Mouse (Mus musculus) megakaryocyte, embryonic 14.5 days (primary cell): ENCODE results near the gene Nxf1. TPM values are rescaled to one million over a fixed set of nuclear protein-coding genes. Genes with fewer than 3 reads are reported as not detected.

Experiments used
- H3K27me3 ChIP-seq: replicated peaks from 2 replicates; pipeline ENCODE3; 2012; ENCODE audit warnings: inconsistent platforms
- H3K36me3 ChIP-seq: replicated peaks from 2 replicates; pipeline ENCODE3; 2012; ENCODE audit warnings: low read length, inconsistent platforms, mixed read lengths
- H3K4me1 ChIP-seq: 2 replicates; pipeline ENCODE4 v1.6.1; 2012; ENCODE audit warnings: inconsistent platforms
- H3K4me3 ChIP-seq: replicated peaks from 2 replicates; pipeline ENCODE3; 2012; ENCODE audit warnings: moderate library complexity, mild to moderate bottlenecking, inconsistent platforms
- H3K9me3 ChIP-seq: 2 replicates; pipeline ENCODE4 v1.6.1; 2012; ENCODE audit warnings: inconsistent platforms
- FLI1 ChIP-seq: IDR thresholded peaks from 2 replicates; pipeline ENCODE4 v1.6.1; 2012; ENCODE audit warnings: low read length, inconsistent platforms, mixed read lengths
- GATA1 ChIP-seq: IDR thresholded peaks from 3 replicates; pipeline ENCODE4 v1.6.1; 2012; ENCODE audit warnings: mixed read lengths, low read length, inconsistent platforms, borderline replicate concordance
- polyA plus RNA-seq: library from polyadenylated mRNA; stranded (reverse); fragments of >175 nt; gene quantifications from 2 replicates; pipeline ENCODE4 v1.2.3, GENCODE M21; 2012; ENCODE audit warnings: low replicate concordance; ENCODE audit not compliant: insufficient read depth

Nxf1 gene
- polyA plus RNA-seq, 1 experiment: 13.3 TPM

DNA sequence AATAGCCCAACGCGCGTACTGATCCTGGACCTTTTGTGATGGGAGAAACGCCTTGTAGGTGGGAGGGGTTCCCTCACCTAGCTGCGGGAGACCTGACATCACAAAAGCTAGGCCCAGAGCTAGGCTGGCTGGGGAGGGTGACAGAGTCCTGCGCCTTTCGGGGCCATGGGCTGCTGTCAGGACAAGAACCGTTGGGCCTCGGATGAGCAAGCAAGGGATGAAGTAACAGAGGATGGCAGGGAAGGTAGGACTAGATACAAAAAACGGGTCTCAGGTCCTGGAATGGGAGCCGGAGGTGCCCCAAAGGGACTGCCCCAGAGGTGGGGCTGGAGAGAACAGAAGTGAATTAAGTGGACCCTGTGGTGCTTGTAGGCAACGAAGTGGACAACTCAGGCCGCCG is 16.3 kb upstream of the Nxf1 start, which contains the start of gene 1700092M07Rik:
Gene 1700092M07Rik, plus strand, starts transcription at position 116 of the 400 bp plus-strand sequence.
- Histone ChIP-seq H3K4me1 (peaks cover 49% of the 10 kb centered on the region), H3K27me3 (no peaks in the 10 kb centered on the region), H3K4me3 (peak within 1 kb of the TSS; percentile 99), H3K36me3 (peaks cover 70% of the 10 kb centered on the region), H3K9me3 (no peaks in the 10 kb centered on the region)
- TF ChIP-seq FLI1: no peak
- no peak for TF ChIP-seq GATA1

DNA sequence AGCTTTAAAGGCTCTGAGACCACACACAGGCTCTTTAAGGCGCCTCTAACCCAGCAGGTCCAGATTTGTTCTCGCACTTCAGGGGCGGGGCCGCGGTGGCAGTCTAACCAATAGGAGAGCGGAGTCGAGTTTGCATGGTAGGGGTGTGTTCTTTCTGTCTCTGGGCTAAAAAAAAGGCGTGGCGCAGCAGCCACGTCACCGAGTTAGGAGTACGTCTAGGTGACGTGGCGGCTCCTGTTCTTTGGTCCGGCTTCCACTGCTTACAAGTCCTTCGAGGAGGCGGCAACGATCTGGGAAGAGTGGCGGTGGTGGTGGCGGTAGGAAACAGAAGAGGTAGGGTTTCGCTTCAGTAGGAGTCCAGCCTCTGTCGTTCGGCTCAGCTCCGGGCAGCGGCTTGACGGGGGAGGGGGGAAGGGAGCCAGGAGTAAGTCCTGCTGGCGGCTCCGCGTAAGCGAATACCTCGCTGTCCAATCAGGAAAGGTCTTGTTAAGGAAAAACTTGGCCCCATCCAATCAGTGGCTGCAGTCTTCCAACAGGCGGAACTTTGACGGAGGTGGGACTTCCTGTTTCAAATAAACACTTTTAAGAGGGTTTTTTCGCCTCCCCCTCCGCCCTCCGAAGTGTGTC is 15.5 kb upstream of the Nxf1 start, which contains the start of gene Stx5a:
Gene Stx5a, plus strand, starts transcription at position 171 of the 627 bp plus-strand sequence.
- peaks cover 46% of the 10 kb centered on the region for H3K4me1 ChIP-seq

DNA sequence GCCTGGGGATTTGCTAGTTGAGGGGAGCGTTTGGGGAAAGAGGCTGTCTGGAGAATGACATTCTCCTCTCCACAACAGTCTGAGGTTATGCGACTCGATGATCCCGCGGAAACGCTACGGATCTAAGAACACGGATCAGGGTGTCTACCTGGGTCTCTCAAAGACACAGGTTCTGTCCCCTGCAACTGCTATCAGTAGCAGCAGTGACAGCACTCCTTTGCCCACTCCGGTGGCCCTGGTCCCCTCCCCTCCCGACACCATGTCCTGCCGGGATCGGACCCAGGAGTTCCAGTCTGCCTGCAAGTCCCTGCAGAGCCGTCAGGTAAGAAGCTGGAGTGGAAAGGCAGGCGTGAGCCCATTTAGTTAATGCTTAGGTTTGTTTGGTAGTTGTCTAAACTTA is 14.7 kb upstream of the Nxf1 start:
- TF ChIP-seq FLI1 (no peak), GATA1 (no peak)
- peak overlapping the region; percentile 99 for H3K4me3 ChIP-seq
- no peaks in the 10 kb centered on the region for H3K27me3 ChIP-seq
- H3K9me3 ChIP-seq: no peaks in the 10 kb centered on the region
- H3K4me1 ChIP-seq: peaks cover 41% of the 10 kb centered on the region
- peaks cover 82% of the 10 kb centered on the region for H3K36me3 ChIP-seq

More for the DNA sequence above, 15.5 kb upstream of the Nxf1 start, which contains the start of gene Stx5a:
- no peaks in the 10 kb centered on the region for H3K27me3 ChIP-seq
- H3K4me3 ChIP-seq: peak within 1 kb of the TSS; percentile 99
- TF ChIP-seq GATA1 (no peak), FLI1 (no peak)
- peaks cover 77% of the 10 kb centered on the region for H3K36me3 ChIP-seq
- H3K9me3 ChIP-seq: no peaks in the 10 kb centered on the region

DNA sequence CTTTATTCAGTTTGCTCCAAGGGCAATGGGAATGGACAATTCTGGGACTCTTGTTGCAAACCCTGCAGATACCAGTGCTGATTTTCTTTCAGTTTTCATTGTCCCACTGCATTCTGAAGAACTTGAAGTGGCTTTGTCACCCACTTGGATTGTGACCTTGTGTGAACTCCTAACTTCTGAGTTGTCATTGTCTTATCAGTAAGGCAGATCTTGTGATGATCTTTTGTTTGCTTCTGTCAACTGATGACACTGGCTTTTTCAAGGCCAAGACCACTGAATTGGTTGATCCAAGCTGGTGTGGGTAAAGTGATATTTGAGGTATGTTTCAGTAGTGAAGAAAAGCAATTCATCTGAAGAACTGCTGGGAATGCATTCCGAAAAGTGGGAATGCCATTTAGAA is 11.5 kb upstream of the Nxf1 start:
- H3K4me1 ChIP-seq: peaks cover 30% of the 10 kb centered on the region
- TF ChIP-seq GATA1 (peak; percentile 36; the same call in 1 of the 3 replicates), FLI1 (no peak)
- H3K9me3 ChIP-seq: no peaks in the 10 kb centered on the region
- H3K27me3 ChIP-seq: no peaks in the 10 kb centered on the region
- H3K4me3 ChIP-seq: no peak overlapping the region
- peaks cover 82% of the 10 kb centered on the region for H3K36me3 ChIP-seq

DNA sequence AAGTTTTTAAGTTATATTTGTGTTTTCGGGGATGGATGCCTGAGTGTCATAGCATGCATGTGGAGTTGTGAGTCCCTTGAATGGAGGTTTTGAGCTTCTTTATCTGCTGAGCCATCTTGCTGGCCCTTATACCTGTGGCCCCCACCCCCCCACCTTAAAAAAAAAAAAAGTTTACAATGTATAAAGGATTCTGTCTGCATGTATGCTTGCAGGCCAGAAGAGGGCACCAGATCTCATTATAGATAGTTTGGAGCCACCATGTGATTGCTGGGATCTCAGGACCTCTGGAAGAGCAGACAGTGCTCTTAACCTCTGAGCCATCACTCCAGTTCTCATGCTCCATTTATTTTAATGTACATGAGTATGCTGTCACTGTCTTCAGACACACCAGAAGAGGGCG is 9.5 kb upstream of the Nxf1 start:
- H3K27me3 ChIP-seq: no peaks in the 10 kb centered on the region
- H3K36me3 ChIP-seq: peaks cover 95% of the 10 kb centered on the region

DNA sequence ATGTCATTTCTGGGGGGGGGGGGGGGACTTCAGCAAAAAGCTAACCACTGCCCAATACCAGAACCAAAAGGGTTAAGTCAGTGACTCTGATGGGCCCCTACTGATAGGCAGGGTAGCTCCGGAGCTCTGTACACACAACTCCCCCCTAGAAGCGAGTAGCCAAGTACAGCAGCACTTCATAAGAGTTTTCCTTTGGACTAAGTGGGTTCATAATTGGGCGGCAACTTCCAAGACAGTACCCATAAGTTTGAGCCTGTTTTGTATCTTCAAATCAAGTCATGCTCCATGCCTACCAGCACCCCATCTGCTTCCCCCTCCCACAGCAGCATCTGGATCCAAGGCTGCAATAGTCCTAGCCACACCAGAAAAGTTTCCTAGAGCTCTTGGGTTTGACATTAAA is 1.2 kb upstream of the Nxf1 start:
- no peak for TF ChIP-seq FLI1
- Histone ChIP-seq H3K27me3 (no peaks in the 10 kb centered on the region), H3K4me1 (peaks cover 31% of the 10 kb centered on the region), H3K9me3 (no peaks in the 10 kb centered on the region), H3K4me3 (peak overlapping the region; percentile 98), H3K36me3 (peaks cover 55% of the 10 kb centered on the region)

More for the DNA sequence above, 9.5 kb upstream of the Nxf1 start:
- Histone ChIP-seq H3K9me3 (no peaks in the 10 kb centered on the region), H3K4me3 (no peak overlapping the region), H3K4me1 (peaks cover 20% of the 10 kb centered on the region)
- TF ChIP-seq FLI1: no peak

DNA sequence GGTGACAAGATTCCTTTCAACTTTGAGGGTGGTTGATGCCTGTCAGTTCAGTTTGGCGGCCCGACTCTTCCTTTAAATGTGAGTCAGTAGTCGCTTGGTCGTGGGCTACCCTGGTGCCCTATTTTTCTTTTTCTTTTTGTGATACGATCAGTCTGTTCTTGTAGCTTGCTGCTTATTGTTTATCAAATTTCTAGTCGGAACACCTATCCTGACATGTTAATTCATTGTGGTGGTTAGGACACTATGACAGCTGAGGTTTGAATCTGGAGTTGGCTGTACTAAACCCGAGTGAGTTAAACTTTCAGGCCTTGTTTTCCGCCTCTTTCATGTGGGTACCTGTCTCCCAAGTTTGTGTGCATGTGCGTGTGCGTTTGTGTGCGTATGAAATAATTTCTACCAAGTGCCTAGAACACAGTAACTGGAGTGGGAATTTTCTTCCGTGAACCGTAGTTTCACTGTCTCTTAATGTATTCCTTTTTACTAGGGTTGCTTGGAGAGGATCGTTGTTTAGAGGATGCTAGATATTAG is 662 bp downstream of the Nxf1 start:
- Histone ChIP-seq H3K4me1 (peaks cover 38% of the 10 kb centered on the region), H3K27me3 (no peaks in the 10 kb centered on the region), H3K4me3 (peak overlapping the region; percentile 98), H3K36me3 (peaks cover 54% of the 10 kb centered on the region), H3K9me3 (no peaks in the 10 kb centered on the region)
- TF ChIP-seq GATA1: no peak
- no peak for TF ChIP-seq FLI1

DNA sequence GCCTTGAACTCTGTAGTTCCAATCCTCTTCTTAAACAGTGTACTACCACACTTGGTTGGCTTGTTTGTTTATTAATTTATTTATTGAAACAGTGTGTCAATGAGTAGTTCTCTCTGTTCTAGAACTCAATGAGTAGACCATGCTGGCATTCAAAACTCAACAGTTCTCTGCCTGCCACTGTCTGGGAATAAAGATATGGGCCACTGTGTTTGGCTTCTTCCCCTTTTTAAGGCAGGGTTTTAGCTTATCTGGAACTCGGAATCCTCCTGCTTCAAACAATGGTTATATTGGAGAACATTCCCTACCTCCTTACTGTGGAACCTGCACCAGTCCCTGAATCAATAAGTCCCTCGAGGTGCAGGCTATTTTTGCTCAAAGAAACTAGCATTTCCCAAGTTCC is 2.0 kb downstream of the Nxf1 start:
- Histone ChIP-seq H3K4me1 (peaks cover 38% of the 10 kb centered on the region), H3K36me3 (peaks cover 54% of the 10 kb centered on the region), H3K9me3 (no peaks in the 10 kb centered on the region), H3K27me3 (no peaks in the 10 kb centered on the region), H3K4me3 (peak overlapping the region; percentile 74)
- no peak for TF ChIP-seq GATA1
- no peak for TF ChIP-seq FLI1

DNA sequence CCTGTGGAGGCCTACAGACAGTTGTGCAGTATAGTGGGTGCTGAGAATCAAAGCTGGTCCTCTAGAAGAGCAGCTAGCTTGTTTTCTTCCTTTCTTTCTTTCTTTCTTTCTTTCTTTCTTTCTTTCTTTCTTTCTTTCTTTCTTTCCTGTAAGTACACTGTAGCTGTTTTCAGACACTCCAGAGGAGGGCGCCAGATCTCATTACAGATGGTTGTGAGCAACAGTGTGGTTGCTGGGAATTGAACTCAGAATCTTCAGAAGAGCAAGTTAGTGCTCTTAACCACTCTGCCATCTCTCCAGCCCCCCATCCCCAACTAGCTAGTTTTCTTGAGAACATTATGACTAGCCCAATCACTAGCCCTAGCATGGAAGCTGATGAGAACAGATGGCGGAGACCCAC is 3.9 kb downstream of the Nxf1 start:
- H3K9me3 ChIP-seq: peaks cover 14% of the 10 kb centered on the region
- H3K36me3 ChIP-seq: peaks cover 54% of the 10 kb centered on the region
- peaks cover 26% of the 10 kb centered on the region for H3K4me1 ChIP-seq
- H3K4me3 ChIP-seq: no peak overlapping the region
- H3K27me3 ChIP-seq: no peaks in the 10 kb centered on the region
- TF ChIP-seq GATA1: no peak
- no peak for TF ChIP-seq FLI1

DNA sequence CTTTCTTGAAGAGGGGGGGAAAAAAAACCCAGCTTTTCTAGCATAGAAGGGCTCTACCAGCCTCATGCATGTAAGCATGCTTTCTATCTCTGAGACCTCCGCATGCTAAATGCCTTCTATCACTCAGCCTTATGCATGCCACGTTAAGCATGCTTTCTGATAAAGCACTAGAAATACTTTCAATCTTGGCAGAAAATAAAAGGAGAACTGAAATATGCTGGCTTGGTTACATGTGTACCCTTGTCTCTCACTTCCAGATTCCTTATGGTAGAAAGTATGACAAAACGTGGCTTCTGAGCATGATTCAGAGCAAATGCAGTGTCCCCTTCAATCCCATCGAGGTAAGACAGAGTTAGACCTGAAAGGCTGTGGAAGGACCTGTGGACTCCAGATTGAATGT is 6.4 kb downstream of the Nxf1 start:
- no peak for TF ChIP-seq FLI1
- Histone ChIP-seq H3K36me3 (peaks cover 77% of the 10 kb centered on the region), H3K27me3 (no peaks in the 10 kb centered on the region), H3K4me1 (peaks cover 19% of the 10 kb centered on the region), H3K9me3 (peaks cover 15% of the 10 kb centered on the region), H3K4me3 (no peak overlapping the region)
